Comparison of ENCODE assay signal across 15 mouse cellular contexts in the genomic region with DNA sequence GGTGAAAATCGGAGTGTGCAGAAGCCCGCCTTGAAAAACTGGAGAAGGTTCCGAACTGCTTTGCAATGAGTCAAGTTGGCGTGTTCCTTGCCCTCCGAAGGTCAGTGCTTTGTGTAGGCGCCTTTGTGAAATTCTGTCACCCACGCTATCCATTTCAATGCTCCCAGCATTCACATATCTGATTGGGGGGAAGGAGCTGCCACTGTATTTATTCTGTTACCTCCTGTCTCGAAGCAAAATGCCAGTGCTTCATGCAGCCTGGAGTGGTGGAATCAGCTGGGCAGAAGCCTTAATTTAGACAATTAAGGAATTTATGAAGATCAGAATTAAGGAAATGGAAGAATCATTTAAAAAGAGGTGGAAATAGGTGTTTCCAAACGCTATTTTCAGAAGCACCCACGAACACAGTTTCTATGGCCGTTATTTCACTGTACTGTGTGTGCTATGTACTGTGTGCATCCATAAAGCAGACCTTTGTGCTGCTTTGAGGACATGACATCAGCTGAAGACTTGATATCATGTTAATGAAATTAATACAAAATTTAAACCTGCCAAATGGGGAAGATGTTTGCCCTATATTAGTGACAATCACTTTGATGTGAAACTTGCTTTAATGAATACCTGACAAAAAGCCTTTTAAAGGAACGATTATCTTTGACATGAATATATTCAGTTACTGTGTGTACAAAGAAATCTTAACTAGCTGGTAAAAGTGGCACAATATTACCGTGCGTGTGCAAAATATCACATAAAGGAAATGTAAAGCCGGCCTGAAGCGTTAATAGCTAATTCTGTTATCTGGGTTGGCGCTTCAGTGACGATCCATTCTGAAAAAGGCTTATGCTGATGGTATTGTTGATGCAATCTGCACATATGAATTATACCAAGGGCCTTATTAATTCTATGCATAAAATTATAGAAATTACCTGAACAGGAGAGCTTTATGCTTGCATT.
DNase-seq lines count a peak whose midpoint lies in the region; ATAC-seq and TF ChIP-seq lines count a peak whose summit lies in the region.
"Had no signal": no experiment of that assay in that cellular context is flagged by ENCODE, and none has a peak within 500 bp of the region (broad histone marks: within the 10 kb centered on the region; RNA-seq: fewer than 3 reads in every experiment).

No protein-coding gene starts in this region.

- H3K27ac ChIP-seq in heart, adult 2 months: no peak overlapping the region
- H3K27ac ChIP-seq in hindbrain, embryonic 13.5 days: peak overlapping the region; percentile 69
- H3K27ac ChIP-seq in midbrain, embryonic 13.5 days: peak overlapping the region; percentile 72
- H3K27ac ChIP-seq: embryonic facial prominence, embryonic 10.5 days; layer of hippocampus, adult 2 months; liver, embryonic 15.5 days; stomach, embryonic 15.5 days had no signal

- no peak overlapping the region for H3K4me3 ChIP-seq in heart, adult 2 months
- H3K4me3 ChIP-seq in hindbrain, embryonic 13.5 days: no peak overlapping the region
- H3K4me3 ChIP-seq in midbrain, embryonic 13.5 days (replicated peaks): no peak overlapping the region
- H3K4me3 ChIP-seq: embryonic facial prominence, embryonic 10.5 days; layer of hippocampus, adult 2 months; liver, embryonic 15.5 days; stomach, embryonic 15.5 days had no signal

- H3K4me1 ChIP-seq in heart, adult 2 months (ENCODE audit: control insufficient read depth, insufficient read depth, low read length): no peaks in the 10 kb centered on the region; the same call in 1 of the 2 replicates
- H3K4me1 ChIP-seq in hindbrain, embryonic 13.5 days (replicated peaks): peaks cover 9% of the 10 kb centered on the region
- H3K4me1 ChIP-seq in midbrain, embryonic 13.5 days (replicated peaks): peaks cover 14% of the 10 kb centered on the region
- H3K4me1 ChIP-seq: liver, embryonic 15.5 days; stomach, embryonic 15.5 days had no signal

- H3K27me3 ChIP-seq in heart, adult 2 months (ENCODE audit: control insufficient read depth, insufficient read depth, low read length): no peaks in the 10 kb centered on the region
- H3K27me3 ChIP-seq in hindbrain, embryonic 13.5 days: no peaks in the 10 kb centered on the region
- H3K27me3 ChIP-seq in midbrain, embryonic 13.5 days: no peaks in the 10 kb centered on the region
- H3K27me3 ChIP-seq: liver, embryonic 15.5 days; Patski; stomach, embryonic 15.5 days had no signal

- H3K9me3 ChIP-seq in hindbrain, embryonic 13.5 days: no peaks in the 10 kb centered on the region
- no peaks in the 10 kb centered on the region for H3K9me3 ChIP-seq in midbrain, embryonic 13.5 days
- H3K9me3 ChIP-seq: embryonic facial prominence, embryonic 10.5 days; liver, embryonic 15.5 days; stomach, embryonic 15.5 days had no signal

- no peaks in the 10 kb centered on the region for H3K36me3 ChIP-seq in heart, adult 2 months (ENCODE audit: control insufficient read depth, insufficient read depth, low read length)
- no peaks in the 10 kb centered on the region for H3K36me3 ChIP-seq in hindbrain, embryonic 13.5 days
- no peaks in the 10 kb centered on the region for H3K36me3 ChIP-seq in midbrain, embryonic 13.5 days
- H3K36me3 ChIP-seq: embryonic facial prominence, embryonic 10.5 days; liver, embryonic 15.5 days; stomach, embryonic 15.5 days had no signal

- no peaks in the 10 kb centered on the region for H3K79me2 ChIP-seq in heart, adult 2 months (replicated peaks; ENCODE audit: control insufficient read depth, insufficient read depth, low read length)

- ATAC-seq in hindbrain, embryonic 13.5 days (ENCODE audit: low FRiP score): peak; percentile 67
- peak; percentile 62; the same call in 1 of the 2 replicates for ATAC-seq in midbrain, embryonic 13.5 days
- ATAC-seq: Patski had no signal

- no peak for TF ChIP-seq CTCF in heart, adult 2 months (IDR thresholded peaks at IDR 0.05)

- intact Hi-C loops in heart, adult 2 months (cut with DNase I): no loop called here

- WGBS in heart, adult 2 months: 86% methylated on average over 18 of the region's 18 CpGs
- 53% methylated on average over 18 of the region's 18 CpGs for WGBS in hindbrain, embryonic 13.5 days
- 58% methylated on average over 18 of the region's 18 CpGs for WGBS in midbrain, embryonic 13.5 days

- H3K9ac ChIP-seq in heart, adult 2 months (ENCODE audit: low read depth, low read length): no peak overlapping the region
- H3K9ac ChIP-seq in hindbrain, embryonic 13.5 days: peak overlapping the region; percentile 19; the same call in 1 of the 2 replicates
- H3K9ac ChIP-seq in midbrain, embryonic 13.5 days (replicated peaks): no peak overlapping the region
- H3K9ac ChIP-seq: liver, embryonic 15.5 days; stomach, embryonic 15.5 days had no signal

- TF ChIP-seq POLR2A in heart, adult 2 months (IDR thresholded peaks at IDR 0.05; ENCODE audit: insufficient read depth, low read depth, low read length): no peak

- peak; percentile 25 for DNase-seq in heart, adult 11 months
- no peak for DNase-seq in heart, adult 2 months
- DNase-seq in retina, postnatal 1 day: peak; percentile 32
- no peak for DNase-seq in layer of hippocampus, postnatal 36 days
- no peak for DNase-seq in layer of hippocampus, adult 8-10 months (ENCODE audit: low spot score in 2 of 2)
- DNase-seq in cerebellum, adult 11-12 months: no peak
- DNase-seq: kidney, adult 2 months had no signal

- no peak overlapping the region for H3K4me2 ChIP-seq in hindbrain, embryonic 13.5 days
- H3K4me2 ChIP-seq in midbrain, embryonic 13.5 days (replicated peaks): no peak overlapping the region
- H3K4me2 ChIP-seq: heart, embryonic 11.5 days; liver, embryonic 15.5 days; stomach, embryonic 15.5 days had no signal

- no peak for TF ChIP-seq EP300 in heart, adult 2 months (IDR thresholded peaks at IDR 0.05; ENCODE audit: insufficient read depth, low read depth, low read length)

Comparison
In these comparisons a context has a peak if more than half of its experiments do, and no peak if none do; other contexts are left out.
1. DNase-seq: peak in heart, adult 11 months (single experiment) and retina, postnatal 1 day (single experiment); none in heart, adult 2 months (0 of 2), layer of hippocampus, postnatal 36 days (0 of 2), layer of hippocampus, adult 8-10 months (0 of 2) and cerebellum, adult 11-12 months (single experiment).